Mouse (Mus musculus) right cerebral cortex, postnatal 4 days (tissue): ENCODE measurements at regions not wholly inside any gene's neighbourhood (a gene's known extent, or its start where the extent isn't known, plus 50 kb on each side); places are given as distances from the start of the nearest gene placed in this dataset.
"Not testable (repeated sequence)": the region's sequence is repeated elsewhere in the genome, so short reads cannot be mapped to it uniquely, and the experiment has no call there.

ENCODE experiments used
- DNase-seq: peaks from one replicate; pipeline ENCODE4 v3.0.0-alpha.2; 2022

- no peak for DNase-seq
Measured at GRCm38 (mm10) chr16:50010074-50010473, 209.7 kb downstream of the Cd47 start.

- peak; percentile 14 for DNase-seq
Measured at GRCm38 (mm10) chr16:50010532-50010971, 210.2 kb downstream of the Cd47 start.

- DNase-seq: no peak
Measured at GRCm38 (mm10) chr16:50023885-50024284, 223.6 kb downstream of the Cd47 start.

DNA sequence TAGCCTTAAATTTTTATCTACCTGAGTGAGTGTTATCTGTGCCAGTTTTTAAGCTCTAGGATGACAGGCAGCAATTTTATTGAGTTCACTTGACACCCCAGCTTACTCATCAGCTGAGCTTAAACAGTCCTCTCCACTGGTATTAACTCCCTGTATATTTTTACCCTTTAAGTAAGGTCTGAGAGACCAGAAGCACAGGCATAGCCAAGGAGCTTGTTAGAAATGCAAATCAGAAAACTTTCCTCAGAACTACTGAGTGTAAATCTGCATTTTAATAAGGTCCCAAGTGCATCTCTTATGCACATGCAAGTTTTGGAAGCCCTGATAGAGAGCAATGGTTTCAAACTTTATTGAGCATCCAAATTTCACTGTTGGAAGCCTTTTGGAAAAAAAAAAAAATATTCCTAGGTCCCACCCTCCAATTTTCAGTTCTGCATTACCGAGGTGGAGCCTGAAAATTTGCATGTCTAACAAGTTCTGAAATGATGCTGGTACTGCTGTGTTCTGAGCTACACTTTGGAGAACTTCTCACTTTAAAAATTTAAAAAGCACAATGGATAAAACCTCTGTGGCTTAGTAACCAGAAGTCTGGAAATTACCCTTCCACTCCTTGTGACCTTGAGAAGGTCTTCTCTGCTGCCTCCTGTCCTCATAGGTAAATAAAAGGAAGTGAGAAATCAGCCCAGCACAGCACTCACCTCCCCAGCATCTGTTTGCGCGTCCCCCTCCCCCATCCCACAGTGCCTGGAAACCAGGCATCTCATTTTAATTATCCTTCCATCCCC, 226.0 kb downstream of the Cd47 start:
- DNase-seq: no peak

DNA sequence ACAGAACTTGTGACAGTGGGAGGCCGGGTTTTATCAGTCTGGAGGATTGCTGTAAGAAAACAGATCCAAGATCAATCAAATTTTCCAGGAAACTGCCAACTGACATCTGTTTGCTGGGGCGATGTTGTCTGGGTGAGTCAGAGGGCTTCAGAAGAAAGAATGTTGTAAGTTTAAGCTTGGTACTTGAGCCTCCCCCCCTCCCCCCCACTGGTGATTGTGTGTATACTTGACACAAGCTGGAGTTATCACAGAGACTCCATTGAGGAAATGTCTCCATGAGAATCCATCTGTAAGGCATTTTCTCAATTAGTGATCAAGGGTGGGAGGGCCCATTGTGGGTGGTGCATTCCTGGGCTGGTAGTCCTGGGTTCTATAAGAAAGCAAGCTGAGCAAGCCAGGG, 226.9 kb downstream of the Cd47 start:
- DNase-seq: no peak

- no peak for DNase-seq
Measured at GRCm38 (mm10) chr16:50029711-50030110, 229.4 kb downstream of the Cd47 start.

DNA sequence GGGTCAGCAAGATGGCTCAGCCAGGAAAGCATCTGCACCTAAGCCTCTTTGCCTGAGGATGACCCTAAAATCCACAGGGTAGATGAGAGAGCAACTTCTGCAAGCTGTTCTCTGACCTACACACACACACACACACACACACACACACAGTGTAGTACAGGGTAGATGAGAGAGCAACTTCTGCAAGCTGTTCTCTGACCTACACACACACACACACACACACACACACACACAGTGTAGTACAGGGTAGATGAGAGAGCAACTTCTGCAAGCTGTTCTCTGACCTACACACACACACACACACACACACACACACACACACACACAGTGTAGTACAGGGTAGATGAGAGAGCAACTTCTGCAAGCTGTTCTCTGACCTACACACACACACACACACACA, 230.0 kb downstream of the Cd47 start:
- not testable (repeated sequence) for DNase-seq

- no peak for DNase-seq
Measured at GRCm38 (mm10) chr16:50030905-50031369, 230.6 kb downstream of the Cd47 start.

GRCm38 (mm10) chr16:50032798-50033197, 232.5 kb downstream of the Cd47 start:
- no peak for DNase-seq

GRCm38 (mm10) chr16:50036296-50036734, 236.0 kb downstream of the Cd47 start:
- DNase-seq: no peak

GRCm38 (mm10) chr16:50044103-50044502, 243.8 kb downstream of the Cd47 start:
- no peak for DNase-seq

DNA sequence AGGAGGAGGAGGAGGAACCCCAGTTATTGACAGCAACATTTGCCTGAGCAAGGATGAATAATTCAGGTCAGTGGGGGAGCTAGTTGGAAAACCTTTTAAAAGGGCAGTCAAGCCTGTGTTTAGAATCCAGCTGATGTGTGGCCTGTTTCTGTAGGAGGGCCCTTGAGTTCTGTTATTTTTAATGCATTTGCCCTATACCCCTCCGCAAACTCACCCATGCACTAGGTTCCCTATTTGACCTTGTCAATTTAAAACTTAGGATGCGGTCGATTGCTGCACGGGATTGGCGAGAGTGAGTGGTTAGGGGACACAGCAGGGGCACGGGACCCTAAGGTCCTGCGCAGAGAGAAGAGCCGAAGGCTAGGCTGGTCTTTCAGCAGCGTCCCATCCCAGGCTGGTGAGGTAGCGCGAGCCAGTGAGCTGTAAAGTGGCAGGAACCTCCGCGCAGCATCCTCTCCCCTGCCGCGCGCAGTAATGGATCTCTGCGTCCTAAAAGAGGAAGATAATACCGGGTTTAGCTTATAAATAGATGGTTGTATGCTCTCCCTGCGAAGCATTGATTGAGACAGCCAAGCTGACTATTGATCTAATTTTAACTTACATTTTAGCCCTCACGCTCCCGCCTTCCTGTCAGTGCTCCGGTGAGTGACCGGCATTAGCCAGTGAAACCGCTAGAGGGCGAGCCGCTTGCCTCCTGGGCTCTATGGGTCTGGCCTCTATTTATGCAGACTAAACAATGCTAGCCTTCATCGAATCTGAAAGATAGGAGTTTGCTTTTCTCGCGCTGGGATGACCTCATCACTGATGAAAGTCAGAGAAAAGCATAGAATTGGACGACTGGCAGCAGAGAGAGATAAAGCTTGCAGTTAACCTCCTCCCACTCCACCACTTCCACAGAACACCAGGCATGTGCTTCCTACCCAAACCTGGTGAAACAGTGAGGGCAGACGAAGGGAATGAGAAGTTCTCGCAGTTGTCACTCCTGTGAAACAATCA, 245.5 kb downstream of the Cd47 start:
- DNase-seq: peak; percentile 75

DNA sequence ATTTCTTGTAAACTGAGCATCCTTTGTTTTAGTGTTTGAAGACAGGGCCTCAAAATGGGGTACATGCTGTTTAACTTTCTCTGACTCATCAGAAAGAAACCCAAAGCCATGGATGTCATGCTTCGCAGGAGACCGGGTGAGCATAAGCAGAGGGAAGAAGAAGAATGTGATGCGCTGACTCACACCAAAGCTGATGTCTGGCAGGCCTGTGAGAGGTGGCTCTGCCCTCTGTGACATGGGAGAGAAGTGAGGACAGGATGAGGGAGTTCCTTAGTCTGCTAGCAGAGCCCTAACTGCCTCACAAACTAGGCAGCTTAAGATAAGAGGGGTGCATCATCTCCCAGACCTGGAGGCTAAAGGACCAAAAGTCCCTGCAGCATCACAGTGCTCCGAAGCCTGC, 263.2 kb downstream of the Cd47 start:
- DNase-seq: no peak

DNA sequence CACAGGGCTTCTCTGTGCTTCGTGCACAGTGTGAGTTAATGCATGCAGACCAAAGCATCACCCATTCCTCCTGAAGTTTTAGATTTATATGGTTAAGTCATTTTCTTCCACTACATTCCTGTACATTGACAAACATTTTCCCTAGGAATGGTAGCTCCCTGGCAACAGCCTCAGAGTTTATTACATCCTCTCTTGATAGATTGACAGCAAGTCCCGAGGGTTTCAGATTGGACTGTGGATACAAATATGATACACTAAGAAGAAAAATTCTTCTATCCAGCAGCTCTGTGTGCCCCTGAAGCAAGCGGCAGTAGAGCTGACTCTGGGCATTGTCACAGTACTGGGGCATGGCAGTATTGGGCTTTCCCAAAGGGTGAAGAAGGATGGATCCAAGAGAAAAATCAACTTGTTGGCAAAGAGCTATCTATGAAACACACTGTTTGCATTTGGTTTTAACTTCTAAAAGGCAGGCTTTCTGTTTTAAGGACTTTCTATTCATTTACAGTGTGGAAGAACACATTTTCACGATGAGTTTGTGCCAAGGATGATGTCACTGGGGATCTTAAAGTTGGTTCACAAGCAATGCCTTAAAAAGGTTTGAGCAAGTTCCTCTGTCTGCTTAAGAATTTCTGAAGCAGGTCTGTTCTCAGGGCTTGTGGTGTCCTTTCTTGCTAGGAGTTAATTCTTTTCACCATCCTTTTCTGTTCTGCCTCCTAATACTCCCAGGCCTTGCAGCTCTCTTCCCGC, 265.2 kb downstream of the Cd47 start:
- DNase-seq: no peak

- no peak for DNase-seq
Measured at GRCm38 (mm10) chr16:50069033-50069432, 268.7 kb downstream of the Cd47 start.

- no peak for DNase-seq
Measured at GRCm38 (mm10) chr16:50070728-50071127, 270.4 kb downstream of the Cd47 start.

GRCm38 (mm10) chr16:50072853-50073360, 272.6 kb downstream of the Cd47 start:
- no peak for DNase-seq

DNA sequence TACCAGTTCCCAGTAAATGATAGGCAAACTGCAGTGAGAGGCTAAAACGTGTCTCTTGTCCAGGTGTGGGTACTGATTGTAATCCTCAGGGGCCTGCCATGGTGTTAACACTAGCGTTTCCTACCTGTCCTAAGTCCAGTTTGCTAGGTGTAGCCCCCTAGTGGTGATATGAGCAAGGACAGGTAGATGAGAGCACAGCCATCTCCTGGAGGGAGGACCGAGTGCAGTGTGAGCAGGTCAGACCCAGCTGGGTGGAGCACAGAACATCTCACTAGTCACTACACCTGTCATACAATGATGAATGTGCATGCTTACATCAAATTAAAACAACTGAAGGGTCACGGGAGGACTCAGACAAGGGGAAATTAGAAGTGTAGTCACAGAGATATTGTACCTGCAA, 273.6 kb downstream of the Cd47 start:
- DNase-seq: no peak

DNA sequence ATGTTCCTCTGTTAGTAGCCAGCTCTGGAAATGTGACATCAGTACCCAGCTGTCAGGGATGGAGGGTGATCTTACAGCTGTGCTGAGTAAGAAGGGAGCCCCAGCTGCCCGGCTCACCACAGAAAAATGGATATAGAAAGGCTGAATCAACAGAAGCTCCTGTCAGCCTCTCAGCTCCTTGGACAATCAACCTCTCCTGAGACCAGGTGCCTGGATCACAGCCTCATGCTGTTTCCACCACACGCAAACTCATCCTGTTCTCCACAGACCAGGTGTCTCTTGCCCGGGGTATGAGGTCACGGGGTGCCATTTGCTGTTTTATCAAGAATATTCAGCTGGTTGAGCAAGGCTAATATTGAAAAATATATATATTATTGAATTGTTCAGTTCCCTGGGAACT, 275.3 kb downstream of the Cd47 start:
- DNase-seq: no peak

DNA sequence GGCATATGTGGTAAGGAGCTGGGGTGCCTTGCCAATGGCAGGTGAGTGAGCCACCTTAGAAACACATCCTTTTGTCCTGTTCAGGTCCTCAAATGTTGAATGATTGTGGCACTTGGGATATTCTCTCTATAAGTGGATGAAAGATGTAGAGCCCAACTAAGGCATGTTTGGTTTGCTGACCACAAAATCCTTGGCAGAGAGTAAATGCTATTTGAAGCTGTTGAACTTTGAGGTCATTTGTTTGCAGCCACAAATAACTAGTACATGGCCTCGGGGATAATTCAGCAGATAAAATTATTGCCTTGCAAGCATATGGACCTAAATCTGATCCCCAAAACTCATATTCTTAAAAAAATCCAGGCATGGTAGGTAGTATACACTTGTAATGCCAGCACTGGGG, 281.2 kb downstream of the Cd47 start:
- DNase-seq: no peak

DNA sequence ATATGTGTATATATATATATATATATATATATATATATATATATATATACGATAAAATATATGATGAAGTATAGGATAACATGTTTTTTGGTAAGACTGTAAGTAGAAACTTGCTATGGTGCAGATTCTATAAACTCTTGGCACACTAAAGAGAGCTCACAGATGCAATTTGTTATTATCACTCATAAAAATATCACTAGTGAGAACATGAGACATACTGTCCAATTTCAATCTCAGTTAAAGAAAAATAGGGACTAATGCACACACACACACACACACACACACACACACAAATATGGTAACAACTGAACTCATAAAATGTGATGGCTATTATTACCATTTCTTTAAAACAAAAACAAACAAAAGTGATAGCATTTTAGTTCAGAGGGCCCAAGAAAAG, 292.0 kb downstream of the Cd47 start:
- DNase-seq: no peak

DNA sequence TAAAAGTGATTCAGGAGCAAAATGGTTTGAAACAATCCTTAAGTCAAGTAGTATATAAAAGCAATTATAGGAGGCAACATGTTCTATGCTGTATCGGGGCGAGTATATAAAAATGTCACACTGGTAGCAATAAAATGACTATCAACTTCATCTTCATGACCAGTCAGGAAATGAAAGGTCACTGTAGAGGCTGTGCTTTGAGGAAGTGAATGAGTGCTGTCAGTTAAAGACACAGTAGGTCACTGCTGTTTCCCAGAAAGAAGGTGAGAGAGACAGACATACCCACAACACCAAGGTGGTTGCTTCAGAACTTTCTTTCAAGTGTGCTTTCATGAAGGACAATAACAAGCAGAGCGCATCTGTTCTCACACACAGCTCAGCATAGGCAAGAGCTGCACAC, 292.4 kb downstream of the Cd47 start:
- DNase-seq: no peak
